Mouse (Mus musculus) cortical plate, adult 2 months (tissue): ENCODE measurements around the gene Slit3.

Experiments
- CTCF ChIP-seq: fragments of 200-500 bp; IDR thresholded peaks from 2 replicates; pipeline ENCODE4 v1.5.1; 2011; ENCODE audit warnings: mild to moderate bottlenecking, control low read depth, low read length; ENCODE audit not compliant: insufficient read depth; ENCODE audit errors: extremely low read depth
- POLR2A ChIP-seq: fragments of 200-500 bp; IDR thresholded peaks from 2 replicates; pipeline ENCODE4 v1.6.1; 2011; ENCODE audit warnings: mild to moderate bottlenecking, low read length, control low read depth; ENCODE audit not compliant: insufficient read depth; ENCODE audit errors: extremely low read depth

DNA sequence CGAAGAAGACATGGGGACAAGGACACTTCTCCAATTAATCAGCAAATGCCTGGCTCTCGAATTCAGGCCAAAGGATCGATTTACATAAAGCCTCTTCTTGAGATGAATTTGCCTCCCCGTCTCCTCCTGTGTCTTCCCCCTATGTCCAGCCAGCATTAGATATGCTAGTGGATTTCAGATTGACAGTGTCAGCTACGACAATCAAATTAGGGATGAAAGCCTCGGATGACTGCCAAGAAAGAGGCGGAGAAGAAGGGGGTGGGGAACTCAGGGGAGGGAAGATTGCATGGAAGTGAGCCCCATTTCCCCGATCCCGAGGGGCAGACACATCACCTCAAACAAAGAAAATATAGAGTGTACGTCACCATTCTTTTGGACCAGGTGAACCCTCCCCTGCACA, 375.9 kb downstream of the Slit3 start:
- TF ChIP-seq CTCF = no peak
- no peak for TF ChIP-seq POLR2A
